Mouse (Mus musculus): ENCODE results near the gene Tjap1. TPM values are rescaled to one million over a fixed set of nuclear protein-coding genes. Genes with fewer than 3 reads are reported as not detected.

Tjap1 gene
- polyA plus RNA-seq, 1 experiment from 2014 or later, result 39.5 TPM

DNA sequence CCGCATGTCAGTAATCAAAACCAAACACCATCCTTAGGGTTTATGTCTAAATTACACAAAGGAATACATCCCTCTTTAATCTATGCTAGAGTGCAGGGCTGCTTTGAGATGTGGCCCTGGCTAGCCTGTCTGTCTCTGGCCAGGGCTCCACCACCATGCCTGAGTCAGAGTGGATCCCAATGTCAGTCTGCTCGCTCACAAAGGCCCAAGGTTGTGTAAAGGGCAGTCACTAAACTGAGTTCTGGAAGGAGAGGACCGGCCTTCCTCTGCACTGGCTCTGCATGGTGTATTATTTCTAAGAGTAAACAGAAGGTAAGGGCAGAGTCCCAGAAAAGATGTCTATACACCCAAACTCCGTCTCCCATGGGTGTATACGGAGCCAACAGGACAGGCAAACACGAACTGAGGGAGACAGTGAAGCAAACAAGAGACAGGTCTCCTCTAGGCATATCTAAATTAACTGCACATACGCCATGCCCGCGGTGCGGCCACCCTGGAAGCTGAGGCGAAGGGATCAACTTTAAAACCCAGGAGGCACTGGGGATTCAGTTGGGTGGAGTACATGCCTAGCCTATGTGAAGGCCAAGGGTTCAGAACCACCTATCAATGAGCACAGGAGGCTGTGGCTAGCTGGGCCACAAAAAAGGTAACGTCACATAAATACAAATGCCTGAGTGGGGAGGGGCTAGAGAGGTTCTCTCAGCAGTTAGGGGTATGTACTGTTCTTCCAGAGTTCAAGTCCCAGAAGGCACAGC lies 4.6 kb downstream of the Tjap1 start:
- no peak for ATAC-seq (replicated peaks; ENCODE audit: insufficient number of reproducible peaks, insufficient read depth, low FRiP score, low read depth)
- Histone ChIP-seq H3K9me3 (replicated peaks) (no peaks in the 10 kb centered on the region), H3K27me3 (no peaks in the 10 kb centered on the region), H3K4me2 (no peak overlapping the region), H3K4me1 (replicated peaks) (peaks cover 47% of the 10 kb centered on the region), H3K36me3 (peaks cover 24% of the 10 kb centered on the region), H3K4me3 (no peak overlapping the region), H3K27ac (peak overlapping the region; percentile 48), H3K9ac (no peak overlapping the region)
- WGBS, result 78% methylated on average over 12 of the region's 12 CpGs

- 59% methylated on average over 4 of the region's 4 CpGs for WGBS
- H3K9me3 ChIP-seq (replicated peaks), result no peaks in the 10 kb centered on the region
- H3K27ac ChIP-seq, result peak overlapping the region; percentile 48
- peaks cover 51% of the 10 kb centered on the region for H3K4me1 ChIP-seq (replicated peaks)
- ATAC-seq (replicated peaks; ENCODE audit: insufficient number of reproducible peaks, insufficient read depth, low FRiP score, low read depth), result no peak
- peaks cover 24% of the 10 kb centered on the region for H3K36me3 ChIP-seq
- H3K4me3 ChIP-seq, result no peak overlapping the region
- H3K4me2 ChIP-seq, result no peak overlapping the region
- no peaks in the 10 kb centered on the region for H3K27me3 ChIP-seq
- peak overlapping the region; percentile 19; the same call in 1 of the 2 replicates for H3K9ac ChIP-seq
These were observed 5.2 kb downstream of the Tjap1 start for GRCm38 (mm10) chr17:46277586-46277985.

DNA sequence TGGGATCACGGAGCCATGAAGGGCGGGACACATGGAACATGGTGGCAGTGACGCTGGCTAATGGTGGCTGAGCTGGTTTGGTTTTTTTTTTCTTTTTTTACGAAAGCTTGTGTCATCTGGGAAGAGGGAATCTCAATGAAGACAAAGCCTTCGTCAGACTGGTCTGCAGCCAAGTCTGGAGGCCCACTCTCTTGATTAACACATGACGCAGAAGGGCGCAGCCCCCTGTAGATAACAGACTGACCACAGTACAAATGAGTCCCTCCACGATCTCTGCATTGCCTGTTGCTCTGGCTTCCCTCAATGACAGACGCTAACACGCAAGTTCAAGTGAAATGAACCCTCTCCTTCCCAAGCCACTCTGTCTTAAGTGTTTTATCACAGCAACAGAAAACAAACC lies 7.3 kb downstream of the Tjap1 start:
- Histone ChIP-seq H3K27ac (no peak overlapping the region), H3K4me2 (no peak overlapping the region), H3K9ac (no peak overlapping the region), H3K4me1 (replicated peaks) (peaks cover 39% of the 10 kb centered on the region), H3K27me3 (no peaks in the 10 kb centered on the region), H3K4me3 (no peak overlapping the region), H3K9me3 (replicated peaks) (no peaks in the 10 kb centered on the region), H3K36me3 (peaks cover 36% of the 10 kb centered on the region)
- WGBS, result 59% methylated on average over 10 of the region's 10 CpGs
- no peak for ATAC-seq (replicated peaks; ENCODE audit: insufficient number of reproducible peaks, insufficient read depth, low FRiP score, low read depth)

GRCm38 (mm10) chr17:46275034-46275433 lies 7.8 kb downstream of the Tjap1 start:
- H3K27ac ChIP-seq, result no peak overlapping the region
- H3K4me2 ChIP-seq, result no peak overlapping the region
- no peak for ATAC-seq (replicated peaks; ENCODE audit: insufficient number of reproducible peaks, insufficient read depth, low FRiP score, low read depth)
- H3K27me3 ChIP-seq, result no peaks in the 10 kb centered on the region
- peaks cover 34% of the 10 kb centered on the region for H3K36me3 ChIP-seq
- WGBS, result 85% methylated on average over 6 of the region's 6 CpGs
- no peaks in the 10 kb centered on the region for H3K9me3 ChIP-seq (replicated peaks)
- H3K4me3 ChIP-seq, result no peak overlapping the region
- no peak overlapping the region for H3K9ac ChIP-seq
- peaks cover 41% of the 10 kb centered on the region for H3K4me1 ChIP-seq (replicated peaks)

DNA sequence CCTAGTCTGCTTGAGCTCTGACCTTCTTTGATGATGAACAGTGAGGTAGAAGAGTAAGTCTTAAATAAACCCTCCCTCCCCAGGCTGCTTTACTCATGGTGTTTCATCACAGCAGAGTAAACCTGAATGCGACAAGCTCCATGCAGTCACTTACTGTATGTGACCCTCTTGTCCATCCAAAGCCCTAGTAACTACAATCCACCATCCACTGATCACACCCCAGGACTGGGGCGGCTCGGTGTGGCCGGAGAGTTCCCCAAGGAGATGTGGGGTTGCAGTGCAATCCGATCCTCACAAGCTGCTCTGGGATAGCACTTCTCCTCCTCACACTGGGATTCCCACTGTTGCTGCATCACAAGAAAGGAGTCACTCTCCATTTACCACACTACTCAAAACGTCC lies 8.4 kb downstream of the Tjap1 start:
- Histone ChIP-seq H3K9me3 (replicated peaks) (no peaks in the 10 kb centered on the region), H3K27me3 (no peaks in the 10 kb centered on the region), H3K4me2 (no peak overlapping the region), H3K27ac (peak overlapping the region; percentile 73), H3K36me3 (peaks cover 29% of the 10 kb centered on the region), H3K4me1 (replicated peaks) (peaks cover 46% of the 10 kb centered on the region), H3K9ac (0 out of 2 replicates have a peak overlapping the region, but pooled peaks have one; percentile 15), H3K4me3 (no peak overlapping the region)
- WGBS, result 70% methylated on average over 6 of the region's 6 CpGs
- ATAC-seq (replicated peaks; ENCODE audit: insufficient number of reproducible peaks, insufficient read depth, low FRiP score, low read depth), result no peak

DNA sequence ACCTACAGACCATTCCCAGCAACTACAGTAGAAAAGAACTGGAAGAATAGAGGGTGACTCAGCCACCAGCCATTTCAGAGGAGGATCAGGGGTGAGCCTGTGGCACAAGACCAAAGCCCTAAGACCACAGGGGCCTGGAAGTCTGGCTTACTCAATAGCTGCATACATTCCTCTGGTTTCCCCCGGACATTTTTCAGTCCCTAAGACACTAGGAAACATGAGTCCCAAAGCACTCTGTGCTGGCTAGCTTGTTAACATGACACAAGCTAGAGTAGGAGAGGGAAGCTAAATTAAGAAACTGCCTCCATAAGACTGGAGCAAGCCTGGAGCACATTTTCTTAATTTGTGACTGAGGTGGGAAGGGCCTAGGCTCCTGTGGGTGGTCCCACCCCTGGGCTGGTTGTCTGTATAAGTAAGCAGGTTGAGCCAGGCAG lies 9.0 kb downstream of the Tjap1 start:
- H3K27me3 ChIP-seq, result no peaks in the 10 kb centered on the region
- 36% methylated on average over 1 of the region's 1 CpGs for WGBS
- H3K27ac ChIP-seq, result peak overlapping the region; percentile 73
- H3K4me3 ChIP-seq, result no peak overlapping the region
- no peaks in the 10 kb centered on the region for H3K9me3 ChIP-seq (replicated peaks)
- peaks cover 22% of the 10 kb centered on the region for H3K36me3 ChIP-seq
- H3K4me2 ChIP-seq, result no peak overlapping the region
- no peak for ATAC-seq (replicated peaks; ENCODE audit: insufficient number of reproducible peaks, insufficient read depth, low FRiP score, low read depth)
- peaks cover 53% of the 10 kb centered on the region for H3K4me1 ChIP-seq (replicated peaks)
- H3K9ac ChIP-seq, result no peak overlapping the region

DNA sequence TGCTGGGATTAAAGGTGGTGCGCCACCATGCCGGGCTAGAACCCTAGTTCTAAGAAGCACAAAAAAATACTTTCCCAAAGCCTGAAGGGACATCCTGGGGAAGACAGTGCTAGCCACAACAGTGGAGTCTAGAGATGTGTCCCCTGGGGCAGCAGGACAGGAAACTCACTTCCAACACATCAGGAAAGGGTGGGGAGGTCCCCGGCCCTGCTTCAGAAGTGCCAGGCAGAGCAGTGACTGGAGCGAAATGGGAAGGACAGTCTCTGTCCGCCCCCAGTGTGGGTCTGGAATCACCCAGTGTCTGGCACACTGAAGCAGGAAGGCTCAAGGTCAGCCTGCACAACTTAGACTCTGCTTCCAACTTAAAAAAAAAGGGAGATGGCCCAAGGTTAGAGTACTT lies 10.2 kb downstream of the Tjap1 start:
- no peak overlapping the region for H3K4me3 ChIP-seq
- WGBS, result 74% methylated on average over 5 of the region's 5 CpGs
- H3K4me2 ChIP-seq, result no peak overlapping the region
- ATAC-seq (replicated peaks; ENCODE audit: insufficient number of reproducible peaks, insufficient read depth, low FRiP score, low read depth), result 0 out of 2 replicates have a peak, but pooled peaks have one; percentile 40
- no peak overlapping the region for H3K27ac ChIP-seq
- no peaks in the 10 kb centered on the region for H3K27me3 ChIP-seq
- H3K9ac ChIP-seq, result no peak overlapping the region
- H3K4me1 ChIP-seq (replicated peaks), result peaks cover 53% of the 10 kb centered on the region
- H3K36me3 ChIP-seq, result peaks cover 16% of the 10 kb centered on the region
- no peaks in the 10 kb centered on the region for H3K9me3 ChIP-seq (replicated peaks)

GRCm38 (mm10) chr17:46272058-46272457 lies 10.8 kb downstream of the Tjap1 start:
- peaks cover 51% of the 10 kb centered on the region for H3K4me1 ChIP-seq (replicated peaks)
- no peak overlapping the region for H3K9ac ChIP-seq
- H3K4me3 ChIP-seq, result no peak overlapping the region
- WGBS, result 76% methylated on average over 2 of the region's 2 CpGs
- ATAC-seq (replicated peaks; ENCODE audit: insufficient number of reproducible peaks, insufficient read depth, low FRiP score, low read depth), result no peak
- peaks cover 16% of the 10 kb centered on the region for H3K36me3 ChIP-seq
- no peak overlapping the region for H3K4me2 ChIP-seq
- H3K27ac ChIP-seq, result no peak overlapping the region
- H3K9me3 ChIP-seq (replicated peaks), result no peaks in the 10 kb centered on the region
- no peaks in the 10 kb centered on the region for H3K27me3 ChIP-seq

- no peak for ATAC-seq (replicated peaks; ENCODE audit: insufficient number of reproducible peaks, insufficient read depth, low FRiP score, low read depth)
- Histone ChIP-seq H3K9me3 (replicated peaks) (no peaks in the 10 kb centered on the region), H3K36me3 (peaks cover 16% of the 10 kb centered on the region), H3K4me1 (replicated peaks) (peaks cover 58% of the 10 kb centered on the region), H3K27ac (no peak overlapping the region), H3K27me3 (no peaks in the 10 kb centered on the region), H3K4me2 (no peak overlapping the region), H3K9ac (no peak overlapping the region), H3K4me3 (no peak overlapping the region)
- 79% methylated on average over 19 of the region's 19 CpGs for WGBS
These were observed 12.9 kb downstream of the Tjap1 start for GRCm38 (mm10) chr17:46269771-46270534.

DNA sequence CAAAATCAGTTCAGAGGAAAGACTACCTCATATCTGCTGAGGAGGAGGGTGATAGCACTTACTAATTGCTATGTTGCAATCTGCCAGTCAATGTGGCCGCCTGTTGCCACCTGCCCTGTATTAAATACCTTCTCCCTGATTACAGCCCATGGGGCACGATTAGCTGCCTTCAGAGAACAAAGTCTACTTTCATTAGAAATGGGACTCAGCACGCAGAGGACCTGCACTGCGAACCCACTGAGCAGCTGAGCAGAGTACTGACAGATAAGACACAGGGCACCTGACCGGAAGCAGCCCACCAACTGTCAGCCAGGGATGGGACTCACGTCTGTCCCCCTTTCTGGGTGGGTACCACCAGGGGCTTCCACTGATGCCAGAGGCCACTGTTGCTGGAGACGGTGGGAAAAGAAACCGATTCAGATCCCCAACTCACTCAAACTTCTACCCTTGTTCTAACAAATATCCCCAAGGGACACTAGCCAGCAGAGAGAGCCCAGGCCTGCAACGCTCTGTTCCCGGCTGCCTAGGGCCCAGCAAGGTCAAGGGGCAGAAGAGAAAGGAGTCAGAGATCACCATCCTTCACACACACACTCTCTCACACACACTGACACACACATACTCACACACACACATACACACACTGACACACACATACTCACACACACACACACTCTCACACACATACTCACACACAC lies 14.7 kb downstream of the Tjap1 start:
- no peaks in the 10 kb centered on the region for H3K9me3 ChIP-seq (replicated peaks)
- peaks cover 32% of the 10 kb centered on the region for H3K36me3 ChIP-seq
- peaks cover 43% of the 10 kb centered on the region for H3K4me1 ChIP-seq (replicated peaks)
- H3K4me3 ChIP-seq, result no peak overlapping the region
- H3K4me2 ChIP-seq, result no peak overlapping the region
- H3K27ac ChIP-seq, result no peak overlapping the region
- no peaks in the 10 kb centered on the region for H3K27me3 ChIP-seq
- WGBS, result 62% methylated on average over 10 of the region's 10 CpGs
- no peak for ATAC-seq (replicated peaks; ENCODE audit: insufficient number of reproducible peaks, insufficient read depth, low FRiP score, low read depth)
- H3K9ac ChIP-seq, result no peak overlapping the region

DNA sequence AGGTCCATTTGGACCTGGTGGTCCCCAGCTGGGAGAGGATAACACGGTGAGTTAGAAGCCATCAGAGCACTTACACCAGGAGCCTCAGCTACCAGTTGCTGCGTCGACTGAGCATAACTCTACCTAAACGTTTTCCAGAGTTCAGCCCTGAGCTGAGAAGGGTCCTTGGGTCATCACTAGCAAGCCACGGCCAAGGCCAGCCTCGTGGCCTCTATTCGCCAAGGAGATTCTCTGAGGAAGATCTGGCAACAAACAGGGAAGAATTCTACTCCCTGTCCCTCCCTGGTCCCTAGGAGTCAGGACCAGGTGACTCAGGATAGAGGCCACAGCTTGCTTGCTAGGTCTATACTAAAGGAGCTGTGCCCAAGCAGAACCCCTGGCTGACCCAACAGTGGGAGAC lies 15.3 kb downstream of the Tjap1 start:
- H3K27ac ChIP-seq, result no peak overlapping the region
- 76% methylated on average over 7 of the region's 7 CpGs for WGBS

More for the DNA sequence above, 15.3 kb downstream of the Tjap1 start:
- Histone ChIP-seq H3K9ac (no peak overlapping the region), H3K4me2 (no peak overlapping the region), H3K36me3 (peaks cover 39% of the 10 kb centered on the region), H3K27me3 (no peaks in the 10 kb centered on the region), H3K4me3 (no peak overlapping the region), H3K9me3 (replicated peaks) (no peaks in the 10 kb centered on the region), H3K4me1 (replicated peaks) (peaks cover 36% of the 10 kb centered on the region)
- no peak for ATAC-seq (replicated peaks; ENCODE audit: insufficient number of reproducible peaks, insufficient read depth, low FRiP score, low read depth)

All from heart, embryonic 15.5 days (tissue).